In genomic region chr11:50638868-50639220, GRCm38 (mm10) we compare ENCODE assay signal across 16 mouse cellular contexts. TPM values are rescaled to one million over a fixed set of nuclear protein-coding genes. Genes with fewer than 3 reads are reported as not detected.
"Had no signal": no experiment of that assay in that cellular context is flagged by ENCODE, and none has a peak within 500 bp of the region (broad histone marks: within the 10 kb centered on the region; RNA-seq: fewer than 3 reads in every experiment).

No protein-coding gene starts in this region.

- H3K27ac ChIP-seq: lung, embryonic 15.5 days; macrophage; midbrain, embryonic 13.5 days; midbrain, embryonic 15.5 days; neural tube, embryonic 12.5 days; stomach, embryonic 15.5 days; stomach, postnatal 0 days had no signal

- DNase-seq: lung, adult 2 months; lung, postnatal 14 days; right cerebral cortex, postnatal 14 days; thymus, adult 2 months; thymus, postnatal 25 days; thymus, postnatal 4 days had no signal

- H3K4me3 ChIP-seq: lung, embryonic 15.5 days; megakaryocyte, embryonic 14.5 days; midbrain, embryonic 13.5 days; midbrain, embryonic 15.5 days; neural tube, embryonic 12.5 days; stomach, embryonic 15.5 days had no signal

- H3K4me1 ChIP-seq: megakaryocyte, embryonic 14.5 days; midbrain, embryonic 13.5 days; midbrain, embryonic 15.5 days; neural tube, embryonic 12.5 days had no signal

RNA-seq across cellular contexts. Expression of gene Adamts2, which starts 37.0 kb away (rescaled TPM):
- total RNA-seq: megakaryocyte progenitor cell, adult 5-6 weeks; monocyte, adult 5-6 weeks had no signal
- polyA plus RNA-seq: macrophage had no signal
